Mouse (Mus musculus) activated CD4-positive, CD25-positive, alpha-beta regulatory T cell, adult 9 weeks (primary cell): ENCODE data around the gene Afdn. TPM values are rescaled to one million over a fixed set of nuclear protein-coding genes. Genes with fewer than 3 reads are reported as not detected.

Experiments
- polyA plus RNA-seq: library from polyadenylated mRNA; unstranded; fragments of 100-300 nt; shearing (Covaris generic); gene quantifications from one replicate; pipeline ENCODE4 v1.2.1, GENCODE M21; 2017

Gene Afdn
- polyA plus RNA-seq: 1.5 TPM

DNA sequence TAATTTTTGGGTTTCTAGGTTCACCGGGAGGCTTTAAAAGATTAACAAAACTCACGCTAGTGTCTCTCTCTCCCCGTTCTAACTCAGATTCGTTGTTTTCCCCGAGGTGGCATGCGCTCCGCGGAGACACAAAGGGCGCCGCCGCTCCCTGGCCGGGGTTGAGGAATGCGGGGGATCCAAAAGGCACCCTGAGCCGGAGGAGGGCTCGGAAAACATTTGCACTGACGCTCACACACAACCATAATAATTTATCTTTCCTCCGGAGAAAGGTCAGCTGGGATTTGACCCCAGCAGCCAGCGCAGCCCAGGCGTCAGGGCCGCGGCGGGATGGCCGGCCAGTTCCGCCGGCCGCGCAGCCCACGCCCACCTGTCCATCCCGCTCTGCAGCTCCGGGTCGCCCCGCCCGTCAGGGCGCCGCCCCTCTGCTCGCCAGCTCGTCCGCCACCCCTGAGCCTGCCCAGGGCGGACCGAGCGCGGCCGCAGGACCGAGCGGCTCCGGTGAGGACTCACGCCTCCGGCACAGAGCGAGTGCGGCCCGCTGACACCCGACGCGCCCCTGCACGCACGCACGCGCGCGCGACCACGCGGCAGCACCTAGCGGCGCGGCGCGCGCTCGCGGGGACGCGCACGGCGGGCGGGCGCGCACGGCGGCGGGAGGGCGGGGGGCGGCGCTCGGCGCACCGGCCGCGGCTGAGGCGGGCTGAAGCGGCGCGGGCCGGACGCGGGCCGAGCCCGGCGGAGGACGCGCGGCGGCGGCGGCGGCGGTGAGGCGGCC is at the start of gene Afdn:
Gene Afdn, plus strand, starts transcription at position 687 of the 775 bp plus-strand sequence.

DNA sequence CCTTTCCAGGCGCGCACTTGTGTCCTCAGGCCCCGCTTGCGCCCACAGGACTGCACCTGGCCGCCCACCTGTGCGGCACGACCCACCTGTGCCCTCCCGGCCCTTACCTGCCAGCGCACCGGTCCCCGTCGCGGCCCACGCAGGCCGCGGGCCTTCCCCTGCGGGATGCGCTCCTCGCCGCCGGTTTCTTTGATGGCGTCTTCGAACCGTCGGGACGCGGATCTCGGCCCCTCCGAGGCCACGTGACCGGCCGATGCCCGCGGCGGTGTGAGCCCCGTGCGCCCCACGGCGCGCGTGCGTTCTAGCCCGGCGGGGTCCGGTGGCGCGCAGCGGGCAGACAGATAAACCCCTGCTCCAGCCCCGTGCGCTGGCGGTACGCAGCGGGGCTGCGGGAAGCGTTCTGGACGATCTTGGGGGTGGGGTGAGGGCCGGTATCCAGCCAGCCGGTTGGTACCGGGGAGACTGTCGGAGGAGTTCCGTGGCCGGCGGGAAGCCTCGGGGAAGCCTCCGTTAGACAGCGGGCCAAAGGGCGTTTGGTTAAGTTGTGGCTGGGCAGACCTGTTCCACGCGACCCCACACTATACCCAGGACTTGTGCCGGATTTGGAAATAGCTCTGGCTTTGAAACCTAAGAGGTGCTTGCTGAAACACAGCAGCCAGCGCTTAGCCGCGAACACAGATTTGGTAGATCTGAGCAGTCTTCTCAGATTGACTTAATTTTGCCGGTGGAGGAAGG is 1.0 kb downstream of the Afdn start, which contains the start of gene Tcte2:
Gene Tcte2, minus strand, starts transcription at position 647 of the 735 bp plus-strand sequence.

DNA sequence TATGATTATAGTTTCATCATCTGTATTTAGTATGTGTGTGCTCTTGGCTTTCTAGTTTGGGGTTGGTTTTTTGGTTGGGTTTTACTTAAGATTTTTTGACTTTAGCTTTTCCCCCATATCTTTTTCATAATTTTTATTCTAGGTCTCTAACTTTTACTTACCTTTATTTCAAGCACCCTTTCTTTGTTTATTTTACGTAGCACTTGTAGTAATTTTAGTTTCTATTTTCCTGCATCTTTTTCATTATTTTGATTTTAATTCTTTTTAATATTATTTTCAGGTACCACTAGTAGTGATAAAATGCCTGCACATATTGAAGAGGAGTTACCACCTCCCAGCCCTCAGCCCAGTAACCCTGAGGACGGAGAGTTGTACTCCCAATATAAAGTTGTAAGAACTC is 187.7 kb downstream of the Afdn start, which contains the start of gene Gm7168:
Gene Gm7168, plus strand, starts transcription at position 301 of the 400 bp plus-strand sequence.

Other genes with a start within 250 kb of the Afdn start
- 0.18 TPM for gene Tcte2, start 1.3 kb downstream of the Afdn start, polyA plus RNA-seq
- gene Gm7168, start 187.8 kb downstream of the Afdn start, polyA plus RNA-seq: not detected
- not detected for gene Gm7356, start 243.2 kb downstream of the Afdn start, polyA plus RNA-seq